Mouse (Mus musculus) cortical plate, adult 2 months (tissue): ENCODE results near the gene Mst1r. TPM values are rescaled to one million over a fixed set of nuclear protein-coding genes. Genes with fewer than 3 reads are reported as not detected.

Experiments
- H3K27ac ChIP-seq: fragments of 200-500 bp; 2 replicates; pipeline ENCODE4 v1.5.1; 2012; ENCODE audit warnings: low read length, control low read depth, inconsistent platforms; ENCODE audit not compliant: insufficient read depth
- H3K4me1 ChIP-seq: fragments of 200-500 bp; 2 replicates; pipeline ENCODE4 v1.6.1; 2011; ENCODE audit warnings: low read length; ENCODE audit not compliant: control insufficient read depth, insufficient read depth
- H3K4me3 ChIP-seq: fragments of 200-500 bp; 2 replicates; pipeline ENCODE4 v1.5.1; 2011; ENCODE audit warnings: mild to moderate bottlenecking, low read length, control low read depth; ENCODE audit not compliant: insufficient read depth
- CTCF ChIP-seq: fragments of 200-500 bp; IDR thresholded peaks from 2 replicates; pipeline ENCODE4 v1.5.1; 2011; ENCODE audit warnings: mild to moderate bottlenecking, control low read depth, low read length; ENCODE audit not compliant: insufficient read depth; ENCODE audit errors: extremely low read depth
- POLR2A ChIP-seq: fragments of 200-500 bp; IDR thresholded peaks from 2 replicates; pipeline ENCODE4 v1.6.1; 2011; ENCODE audit warnings: mild to moderate bottlenecking, low read length, control low read depth; ENCODE audit not compliant: insufficient read depth; ENCODE audit errors: extremely low read depth
- polyA plus RNA-seq: library from polyadenylated mRNA; depleted of rRNA; stranded (reverse); fragments of >200 nt; gene quantifications from 2 replicates; pipeline ENCODE4 v1.2.3, GENCODE M21; 2012

Mst1r gene
- polyA plus RNA-seq, 1 experiment: 2.0 TPM

- TF ChIP-seq POLR2A: no peak
- no peak for TF ChIP-seq CTCF
- Histone ChIP-seq H3K4me3 (no peak overlapping the region), H3K27ac (no peak overlapping the region)
These were observed 42.7 kb downstream of the Mst1r start for GRCm38 (mm10) chr9:107949184-107949921.

GRCm38 (mm10) chr9:107949922-107950235 lies 43.2 kb downstream of the Mst1r start, which contains the start of gene Traip:
Traip (plus strand) TSS chr9:107950136.
- Histone ChIP-seq H3K4me3 (peak within 1 kb of the TSS; percentile 33), H3K4me1 (no peaks in the 10 kb centered on the region), H3K27ac (no peak within 1 kb of the TSS)
- TF ChIP-seq CTCF (no peak), POLR2A (no peak)

More at GRCm38 (mm10) chr9:107949184-107949921, 42.7 kb downstream of the Mst1r start:
- H3K4me1 ChIP-seq: no peaks in the 10 kb centered on the region

- peak overlapping the region; percentile 33 for H3K4me3 ChIP-seq
- TF ChIP-seq POLR2A: peak; percentile 86
- TF ChIP-seq CTCF: no peak
- H3K4me1 ChIP-seq: no peaks in the 10 kb centered on the region
- no peak overlapping the region for H3K27ac ChIP-seq
These were observed 44.0 kb downstream of the Mst1r start for GRCm38 (mm10) chr9:107950460-107951355.

- Histone ChIP-seq H3K4me3 (no peak overlapping the region), H3K4me1 (no peaks in the 10 kb centered on the region), H3K27ac (no peak overlapping the region)
- TF ChIP-seq POLR2A: no peak
- no peak for TF ChIP-seq CTCF
These were observed 49.1 kb downstream of the Mst1r start for GRCm38 (mm10) chr9:107955613-107956289.

- Histone ChIP-seq H3K4me3 (no peak overlapping the region), H3K4me1 (peaks cover under 1% of the 10 kb centered on the region; the same call in 1 of the 2 replicates), H3K27ac (no peak overlapping the region)
- no peak for TF ChIP-seq CTCF
- TF ChIP-seq POLR2A: no peak
These were observed 50.5 kb downstream of the Mst1r start for GRCm38 (mm10) chr9:107957141-107957540.

- Histone ChIP-seq H3K4me1 (peaks cover 2% of the 10 kb centered on the region; the same call in 1 of the 2 replicates), H3K27ac (peak overlapping the region; percentile 62; the same call in 1 of the 2 replicates), H3K4me3 (no peak overlapping the region)
- no peak for TF ChIP-seq CTCF
- no peak for TF ChIP-seq POLR2A
These were observed 53.2 kb downstream of the Mst1r start for GRCm38 (mm10) chr9:107959896-107960295.

GRCm38 (mm10) chr9:107960928-107961327 lies 54.3 kb downstream of the Mst1r start:
- Histone ChIP-seq H3K4me1 (peaks cover 2% of the 10 kb centered on the region; the same call in 1 of the 2 replicates), H3K4me3 (no peak overlapping the region), H3K27ac (peak overlapping the region; percentile 62)
- no peak for TF ChIP-seq POLR2A
- TF ChIP-seq CTCF: no peak

GRCm38 (mm10) chr9:107961351-107961762 lies 54.7 kb downstream of the Mst1r start:
- peaks cover 2% of the 10 kb centered on the region; the same call in 1 of the 2 replicates for H3K4me1 ChIP-seq
- H3K4me3 ChIP-seq: no peak overlapping the region
- TF ChIP-seq CTCF (no peak), POLR2A (peak; percentile 77)
- H3K27ac ChIP-seq: peak overlapping the region; percentile 62

GRCm38 (mm10) chr9:107961881-107962280 lies 55.2 kb downstream of the Mst1r start:
- no peak overlapping the region for H3K4me3 ChIP-seq
- peak; percentile 66 for TF ChIP-seq CTCF
- no peak for TF ChIP-seq POLR2A

More at GRCm38 (mm10) chr9:107961881-107962280, 55.2 kb downstream of the Mst1r start:
- peak overlapping the region; percentile 52 for H3K27ac ChIP-seq
- peaks cover 2% of the 10 kb centered on the region; the same call in 1 of the 2 replicates for H3K4me1 ChIP-seq
